Mouse (Mus musculus) thymus, adult 18-20 months (tissue): ENCODE results near the gene Gfi1b.

ENCODE experiments used
- DNase-seq, 2 experiments: peaks; one replicate each; pipeline ENCODE4 v3.0.0; 2022; ENCODE audit warnings: mixed read lengths in 2 of 2

Gfi1b gene

GRCm38 (mm10) chr2:28621111-28621510 lies 671 bp downstream of the Gfi1b start:
- no peak for DNase-seq

- DNase-seq = no peak
Observed at GRCm38 (mm10) chr2:28620522-28620921, 1.3 kb downstream of the Gfi1b start.

- no peak for DNase-seq
Observed at GRCm38 (mm10) chr2:28619369-28619768, 2.4 kb downstream of the Gfi1b start.

GRCm38 (mm10) chr2:28618777-28619336 lies 2.9 kb downstream of the Gfi1b start:
- no peak for DNase-seq

DNA sequence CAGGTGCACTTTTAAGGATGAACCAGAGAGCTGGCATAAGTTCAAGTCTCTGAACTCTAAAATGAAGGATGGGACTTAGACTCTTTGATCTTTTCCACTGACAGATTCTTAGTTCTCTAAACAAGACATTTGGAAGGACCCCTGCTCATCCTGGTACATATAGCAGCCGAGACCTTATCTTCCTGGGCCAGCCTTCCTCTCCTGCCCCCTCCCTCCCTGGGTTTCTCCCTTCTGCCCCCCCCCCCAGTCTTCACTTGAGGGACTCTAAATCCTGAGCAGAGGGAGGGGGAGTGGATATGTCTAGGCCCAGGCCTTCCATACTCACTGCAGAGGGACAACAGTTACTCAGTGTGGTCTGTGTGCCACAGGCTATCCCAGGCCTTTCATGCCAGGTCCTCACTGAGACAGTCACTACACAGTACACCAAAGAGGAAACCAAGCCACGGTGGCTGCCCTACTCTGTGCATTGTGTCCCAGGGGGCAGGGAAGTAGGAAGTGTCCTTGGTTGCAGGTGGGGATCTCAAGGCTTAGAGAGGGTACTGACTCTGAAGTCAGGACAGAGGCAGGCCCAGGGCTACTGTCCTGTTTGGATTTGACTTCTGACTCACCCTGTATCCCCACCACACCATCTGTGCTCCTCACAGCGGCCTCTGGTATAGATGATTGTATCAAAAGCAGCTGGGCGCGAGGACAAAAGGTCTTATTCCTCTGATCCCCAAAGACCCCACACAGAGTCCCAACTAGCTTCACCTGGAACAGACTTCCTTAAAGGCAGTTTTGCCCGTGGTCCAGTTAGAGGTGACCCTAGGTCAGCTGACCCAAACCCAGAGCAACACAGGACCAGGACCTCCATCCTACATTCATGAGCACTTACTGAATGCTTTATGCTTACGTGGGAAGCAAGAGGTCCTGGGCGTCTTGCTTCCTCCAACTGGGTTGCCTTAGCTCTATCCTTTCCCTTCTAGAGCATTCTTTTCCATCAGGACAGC lies 4.0 kb downstream of the Gfi1b start:
- no peak for DNase-seq

- no peak for DNase-seq
Observed at GRCm38 (mm10) chr2:28616874-28617273, 4.9 kb downstream of the Gfi1b start.

GRCm38 (mm10) chr2:28616358-28616757 lies 5.4 kb downstream of the Gfi1b start:
- no peak for DNase-seq

- no peak for DNase-seq
Observed at GRCm38 (mm10) chr2:28613599-28613998, 8.2 kb downstream of the Gfi1b start.

GRCm38 (mm10) chr2:28612436-28613063 lies 9.2 kb downstream of the Gfi1b start:
- no peak for DNase-seq

GRCm38 (mm10) chr2:28611407-28611787 lies 10.4 kb downstream of the Gfi1b start:
- DNase-seq = no peak

DNA sequence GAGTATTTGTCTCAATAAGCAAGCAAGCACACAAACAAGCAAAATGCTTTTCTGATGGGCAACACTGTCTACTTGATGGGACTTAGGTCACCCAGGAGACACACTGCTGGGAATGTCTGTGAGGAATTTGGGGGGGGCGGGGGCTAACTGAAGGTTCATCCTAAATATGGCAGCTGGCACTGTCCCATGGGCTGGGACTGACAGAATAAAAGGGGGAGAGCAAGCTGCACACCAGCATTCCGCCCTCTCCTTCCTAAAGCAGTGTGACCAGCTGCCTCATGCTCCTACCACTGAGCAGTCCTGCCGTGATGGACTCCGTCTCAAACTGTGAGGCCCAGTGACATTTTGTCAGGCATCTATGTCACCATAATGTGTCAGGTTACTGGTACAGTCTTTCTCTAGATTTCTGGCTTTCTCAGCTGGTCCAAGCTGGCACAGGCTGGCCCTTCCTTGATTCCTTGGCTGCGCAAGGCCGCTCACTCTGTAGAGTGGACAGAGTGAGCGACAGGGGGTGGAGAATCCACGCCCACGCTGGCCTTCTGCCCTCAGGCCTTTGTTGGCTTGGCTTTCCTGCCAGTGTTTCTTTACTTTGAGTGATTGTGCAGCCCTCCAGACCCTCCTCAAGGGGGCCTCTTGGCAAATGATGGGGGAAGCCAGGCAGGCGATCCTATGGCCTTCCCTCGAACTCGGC lies 10.9 kb downstream of the Gfi1b start:
- DNase-seq = no peak

DNA sequence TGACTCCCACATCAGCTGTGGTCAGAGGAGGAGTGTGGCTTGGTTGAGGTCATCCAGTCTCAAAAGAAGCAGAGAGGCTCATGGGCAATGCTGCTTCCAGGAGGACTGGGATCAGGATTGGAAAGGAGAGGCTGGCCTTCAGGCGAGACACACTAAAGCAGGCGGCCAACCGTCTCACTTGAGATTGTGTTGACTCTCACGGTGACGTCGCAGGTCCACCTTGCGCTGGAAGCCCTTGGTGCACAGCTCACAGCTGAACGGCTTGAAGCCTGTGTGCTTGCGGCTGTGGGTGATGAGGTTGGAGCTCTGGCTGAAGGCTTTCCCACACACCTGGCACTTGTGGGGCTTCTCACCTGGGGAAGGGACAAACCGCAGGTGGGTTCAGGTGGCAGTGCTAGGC lies 11.9 kb downstream of the Gfi1b start:
- no peak for DNase-seq

GRCm38 (mm10) chr2:28607341-28608165 lies 14.2 kb downstream of the Gfi1b start:
- no peak for DNase-seq

DNA sequence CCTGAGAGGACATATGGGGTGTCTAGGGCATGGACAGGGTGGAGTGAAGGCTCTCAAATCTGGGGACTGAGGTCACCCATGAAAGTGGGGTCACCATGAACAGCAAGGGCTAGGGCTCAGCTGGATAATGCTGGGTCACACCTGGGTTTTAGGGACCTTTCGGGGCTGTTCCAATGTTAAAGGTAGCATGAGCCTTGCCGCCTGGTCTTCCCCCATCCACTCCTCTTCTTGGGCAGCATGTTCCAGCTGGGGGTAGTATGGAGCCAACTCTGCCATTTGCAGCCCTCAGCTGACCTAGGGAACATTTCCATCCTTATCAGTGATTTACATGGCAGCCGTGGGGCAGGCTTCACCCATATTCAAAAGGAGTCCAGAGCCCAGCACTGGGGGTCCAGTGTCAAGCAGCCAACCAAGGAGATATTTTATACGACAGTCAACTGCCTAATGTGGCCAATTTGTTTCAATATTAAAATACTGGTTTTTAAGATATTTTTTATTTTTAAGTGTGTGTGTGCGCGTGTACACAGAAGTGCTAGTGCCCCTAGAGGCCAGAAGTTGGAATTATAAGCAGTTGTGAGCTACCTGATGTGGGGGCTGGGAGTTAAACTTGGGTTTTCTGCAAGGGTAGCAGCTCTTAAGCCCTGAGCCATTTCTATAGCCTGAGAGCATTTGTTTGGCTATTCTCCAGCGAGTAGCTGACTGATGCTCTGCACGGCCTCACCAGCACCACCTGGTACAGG lies 15.0 kb downstream of the Gfi1b start:
- no peak for DNase-seq

DNA sequence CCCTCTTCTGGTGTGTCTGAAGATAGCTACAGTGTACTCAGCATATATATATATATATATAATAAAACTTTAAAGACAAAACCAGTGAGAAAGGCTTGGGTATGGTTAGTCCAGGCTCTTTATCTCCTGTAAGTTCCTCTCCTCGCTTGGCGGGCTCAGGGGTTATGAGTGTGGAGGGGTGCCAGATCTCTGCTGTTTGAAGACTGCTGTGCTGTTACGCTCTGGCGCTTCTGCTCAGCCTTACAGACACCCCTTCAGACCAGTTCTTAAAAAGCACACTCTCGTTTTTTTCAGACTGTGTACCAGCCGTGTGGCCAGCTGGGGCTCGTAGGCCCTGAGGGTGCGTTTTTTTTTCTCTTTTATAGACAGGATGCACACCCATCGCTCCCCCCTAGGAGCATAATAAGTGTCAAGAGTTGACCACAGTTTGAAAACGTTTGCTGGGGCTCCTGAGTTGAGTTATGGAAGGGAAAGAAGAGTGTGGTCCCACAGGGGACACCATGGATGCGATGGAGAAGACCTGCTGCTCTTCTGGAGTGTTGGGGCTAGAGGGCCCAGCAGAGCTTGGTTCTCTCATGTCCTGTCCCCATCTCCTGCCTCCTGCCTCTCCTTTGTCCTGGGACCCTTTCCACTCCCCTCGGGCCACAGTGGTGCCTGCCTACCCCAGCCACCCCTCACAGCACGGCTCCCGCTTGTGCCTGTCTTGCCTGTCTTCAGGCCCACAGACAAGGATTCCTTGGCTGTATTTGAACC lies 15.8 kb downstream of the Gfi1b start:
- DNase-seq = no peak

DNA sequence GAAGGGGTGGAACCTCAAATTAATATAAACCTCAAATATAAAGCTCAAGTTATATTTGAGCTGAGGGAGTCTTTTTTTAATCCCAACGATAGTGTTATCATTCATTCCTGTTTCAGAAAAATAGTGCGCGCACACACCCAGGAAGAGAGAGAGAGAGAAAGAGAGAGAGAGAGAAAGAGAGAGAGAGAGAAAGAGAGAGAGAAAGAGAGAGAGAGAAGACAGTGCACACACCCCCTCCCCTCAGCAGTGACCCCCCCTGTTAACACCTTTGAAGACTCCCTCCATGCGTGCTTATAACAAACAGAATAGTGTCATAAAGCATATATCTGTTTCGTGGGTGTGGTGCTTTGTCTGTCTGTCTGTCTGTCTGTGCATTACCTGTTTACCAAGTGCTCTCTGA lies 18.2 kb downstream of the Gfi1b start:
- DNase-seq = no peak

DNA sequence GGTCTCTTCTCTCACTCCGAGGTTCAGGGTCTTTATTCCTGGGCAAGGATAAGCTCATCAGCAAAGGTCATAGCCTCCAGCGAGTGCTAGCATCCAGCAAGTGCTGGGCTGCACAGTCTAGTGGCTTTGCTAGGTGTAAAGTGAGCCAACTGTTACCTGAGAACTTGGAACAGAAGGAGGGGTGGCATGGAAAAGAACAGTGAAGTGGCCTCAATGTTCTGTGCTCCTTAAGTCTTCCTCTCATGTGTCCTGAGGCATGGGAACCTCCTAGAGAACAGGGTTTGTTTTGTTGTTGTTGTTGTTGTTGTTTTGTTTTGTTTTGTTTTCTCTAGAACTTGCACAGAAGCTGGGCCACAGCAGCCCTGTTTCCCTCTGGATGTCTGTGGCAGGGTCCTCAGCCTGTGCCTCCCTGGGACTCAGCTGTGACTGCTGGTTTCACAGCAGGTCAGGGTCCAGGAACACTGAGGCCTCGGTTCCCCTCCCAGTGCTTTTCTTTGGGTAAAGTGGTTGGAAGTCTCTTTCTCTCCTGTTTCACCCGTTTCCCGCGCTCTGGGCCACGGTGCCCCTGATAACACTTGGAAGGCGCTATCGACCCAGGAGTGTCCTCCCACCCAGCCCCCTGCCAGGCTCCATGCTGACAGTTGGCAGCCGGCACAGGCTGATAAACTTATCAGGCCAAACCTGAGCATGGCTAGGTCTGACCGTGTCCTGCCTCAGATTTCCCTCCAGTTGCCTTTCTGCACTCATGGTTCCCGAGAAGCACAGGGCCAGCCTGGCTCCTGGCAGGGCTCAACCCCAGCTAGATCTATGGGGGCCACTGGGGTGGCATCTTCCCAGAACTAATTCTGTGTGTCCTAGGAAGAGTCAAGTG lies 19.8 kb downstream of the Gfi1b start:
- DNase-seq = no peak

DNA sequence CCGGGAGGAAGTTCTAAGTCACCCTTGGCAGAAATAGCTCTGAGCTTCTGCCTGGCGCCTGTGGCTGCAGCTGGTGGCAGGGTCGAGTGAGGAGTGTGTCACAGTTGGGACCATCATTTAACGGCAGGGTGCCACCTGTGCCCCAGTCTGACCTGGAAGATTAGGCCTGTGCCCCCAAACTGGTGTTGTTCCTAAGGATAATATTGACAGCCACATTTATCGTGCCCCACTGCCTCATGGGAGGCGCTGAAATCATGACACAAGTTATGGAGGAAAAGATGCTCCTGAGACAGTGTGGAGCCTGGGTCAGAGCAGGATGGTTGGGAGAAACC lies 22.2 kb downstream of the Gfi1b start:
- no peak for DNase-seq

DNA sequence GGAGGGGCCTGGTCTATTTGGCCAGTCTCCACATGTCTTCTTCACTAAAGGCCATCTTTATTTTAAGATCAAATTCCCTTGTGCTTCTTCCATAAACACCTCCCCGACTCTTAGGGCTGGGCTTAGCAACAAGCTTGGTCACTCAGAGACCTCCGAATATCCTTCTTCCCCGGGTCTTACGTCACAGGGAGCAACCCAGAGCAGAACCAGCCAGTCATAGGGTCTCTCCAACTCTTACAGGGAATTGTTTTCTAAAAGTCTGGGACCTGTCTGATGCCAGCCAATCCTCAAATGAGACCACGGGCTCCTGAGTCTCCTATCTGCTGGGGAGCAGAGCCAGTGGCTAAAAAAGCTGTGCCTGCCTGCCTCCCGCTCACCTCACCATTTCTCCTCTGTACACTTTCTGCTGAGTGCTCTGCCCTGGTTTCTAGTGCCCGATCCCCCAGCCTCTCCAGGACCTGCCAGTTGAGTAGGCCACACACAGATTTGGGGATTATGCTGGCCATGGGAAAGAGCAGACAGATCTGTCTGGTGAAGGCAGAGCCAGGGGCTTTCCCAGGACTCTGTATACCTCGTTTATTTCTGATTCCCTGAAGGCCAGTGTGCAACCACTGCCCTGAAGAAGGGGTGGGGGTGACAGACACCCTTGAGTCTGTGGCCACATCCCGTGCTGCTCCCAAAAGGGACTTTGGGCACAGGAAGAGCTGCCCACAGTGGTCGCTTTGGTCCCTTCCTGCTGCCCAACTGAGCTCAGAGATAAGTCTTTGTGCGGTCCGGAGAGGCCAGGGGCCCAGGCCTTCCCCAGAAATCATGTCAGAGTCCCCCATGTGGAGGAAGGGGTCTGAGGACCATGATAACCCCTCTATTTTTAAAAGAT lies 22.9 kb downstream of the Gfi1b start:
- no peak for DNase-seq
